Mouse (Mus musculus) small intestine, adult 10 weeks (tissue): Measurements from ENCODE around the gene Hid1. TPM values are rescaled to one million over a fixed set of nuclear protein-coding genes. Genes with fewer than 3 reads are reported as not detected.

Experiments
- polyA plus RNA-seq: library from polyadenylated mRNA; stranded (reverse); fragments of 350-450 nt; fragmentation: Illumina TruSeq; extraction: RNeasy Lipid Tissue Mini Kit (QIAGEN cat#74804); gene quantifications from one replicate; pipeline ENCODE4 v1.2.3, GENCODE M21; 2014; ENCODE audit warnings: low replicate concordance

The Hid1 gene
- 2.0 TPM for polyA plus RNA-seq

GRCm38 (mm10) chr11:115367395-115367944, at the start of gene Hid1:
Gene Hid1, minus strand, starts transcription at chr11:115367756.

GRCm38 (mm10) chr11:115403338-115404124, 36.0 kb upstream of the Hid1 start, which contains the start of gene Mrpl58:
Gene Mrpl58, plus strand, starts transcription at chr11:115403752.

GRCm38 (mm10) chr11:115381743-115382539, 14.4 kb upstream of the Hid1 start, which contains the start of gene Cdr2l:
Gene Cdr2l, plus strand, starts transcription at chr11:115381916.

GRCm38 (mm10) chr11:115334531-115334930, 33.0 kb downstream of the Hid1 start, which contains the start of gene Otop3:
Gene Otop3, plus strand, starts transcription at chr11:115334731.

GRCm38 (mm10) chr11:115321906-115322693, 45.5 kb downstream of the Hid1 start, which contains the start of gene Ush1g:
Gene Ush1g, minus strand, starts transcription at chr11:115322041.

GRCm38 (mm10) chr11:115306863-115307262, 60.7 kb downstream of the Hid1 start, which contains the start of gene Otop2:
Gene Otop2, plus strand, starts transcription at chr11:115307163.

Other genes starting within 250 kb of the Hid1 start
- 3.8 TPM for gene Cd300lf, start 233.8 kb downstream of the Hid1 start, polyA plus RNA-seq
- gene Slc9a3r1, start 204.4 kb downstream of the Hid1 start, polyA plus RNA-seq = 85.9 TPM
- gene Tmem104, start 180.3 kb downstream of the Hid1 start, polyA plus RNA-seq = 0.26 TPM
- not detected for gene Nat9, start 179.9 kb downstream of the Hid1 start, polyA plus RNA-seq
- gene Grin2c, start 100.5 kb downstream of the Hid1 start, polyA plus RNA-seq = not detected
- gene Fdxr, start 90.7 kb downstream of the Hid1 start, polyA plus RNA-seq = 2.0 TPM
- 1.4 TPM for gene Fads6, start 70.1 kb downstream of the Hid1 start, polyA plus RNA-seq
- not detected for gene Otop2, start 60.6 kb downstream of the Hid1 start, polyA plus RNA-seq
- not detected for gene Ush1g, start 45.7 kb downstream of the Hid1 start, polyA plus RNA-seq
- gene Otop3, start 33.0 kb downstream of the Hid1 start, polyA plus RNA-seq = 0.45 TPM
- not detected for gene Cdr2l, start 14.2 kb upstream of the Hid1 start, polyA plus RNA-seq
- 3.4 TPM for gene Mrpl58, start 36.0 kb upstream of the Hid1 start, polyA plus RNA-seq
- 527 TPM for gene Atp5h, start 52.2 kb upstream of the Hid1 start, polyA plus RNA-seq
- 11.6 TPM for gene Kctd2, start 52.4 kb upstream of the Hid1 start, polyA plus RNA-seq
- not detected for gene Trim80, start 72.8 kb upstream of the Hid1 start, polyA plus RNA-seq
- 33.5 TPM for gene Slc16a5, start 94.7 kb upstream of the Hid1 start, polyA plus RNA-seq
- gene Armc7, start 107.9 kb upstream of the Hid1 start, polyA plus RNA-seq = 0.19 TPM
- 1.3 TPM for gene Nt5c, start 124.1 kb upstream of the Hid1 start, polyA plus RNA-seq
- 47.8 TPM for gene Jpt1, start 146.6 kb upstream of the Hid1 start, polyA plus RNA-seq
- gene Sumo2, start 168.5 kb upstream of the Hid1 start, polyA plus RNA-seq = 992 TPM
- gene Nup85, start 196.7 kb upstream of the Hid1 start, polyA plus RNA-seq = 15.1 TPM
- gene Mrps7, start 236.2 kb upstream of the Hid1 start, polyA plus RNA-seq = 2.0 TPM
- 2.8 TPM for gene Gga3, start 236.3 kb upstream of the Hid1 start, polyA plus RNA-seq
- 16.5 TPM for gene Mif4gd, start 245.2 kb upstream of the Hid1 start, polyA plus RNA-seq